Mouse (Mus musculus) MEL (cell line): ENCODE measurements around the gene Fgfr2.

Experiments used
- CTCF ChIP-seq, 3 experiments: IDR thresholded peaks in 2 of 3; conservative IDR thresholded peaks in 1 of 3; 2 replicates each; pipeline ENCODE4 v1.5.1; 2011 to 2012; ENCODE audit warnings: low read length in 3 of 3, low read depth in 2 of 3, mild to moderate bottlenecking in 2 of 3, improper control_type of control experiment in 1 of 3, inconsistent platforms in 1 of 3, mixed read lengths in 1 of 3, moderate library complexity in 1 of 3; ENCODE audit not compliant: control insufficient read depth in 1 of 3, insufficient read depth in 1 of 3, poor library complexity in 1 of 3, severe bottlenecking in 1 of 3
- MXI1 ChIP-seq: IDR thresholded peaks from 2 replicates; pipeline ENCODE4 v1.6.1; 2011; ENCODE audit warnings: mild to moderate bottlenecking, low read depth, low read length, improper control_type of control experiment
- POLR2A ChIP-seq, 2 experiments: IDR thresholded peaks; 2 replicates each; pipeline ENCODE4 v1.6.1; 2011 to 2012; ENCODE audit warnings: low read length in 2 of 2, mild to moderate bottlenecking in 2 of 2, control low read depth in 1 of 2, improper control_type of control experiment in 1 of 2, low read depth in 1 of 2, moderate library complexity in 1 of 2; ENCODE audit not compliant: control insufficient read depth in 1 of 2, insufficient read depth in 1 of 2, poor library complexity in 1 of 2
- POLR2AphosphoS2 ChIP-seq: IDR thresholded peaks from 2 replicates; pipeline ENCODE4 v1.6.1; 2011; ENCODE audit warnings: low read length, improper control_type of control experiment
- SIN3A ChIP-seq: IDR thresholded peaks from 2 replicates; pipeline ENCODE4 v1.6.1; 2012; ENCODE audit warnings: low read length, improper control_type of control experiment, inconsistent platforms
- SMC3 ChIP-seq: IDR thresholded peaks from 2 replicates; pipeline ENCODE4 v1.6.1; 2011; ENCODE audit warnings: low read depth, low read length, improper control_type of control experiment
- ZNF384 ChIP-seq: IDR thresholded peaks from 2 replicates; pipeline ENCODE4 v1.6.1; 2012; ENCODE audit warnings: low read depth, mild to moderate bottlenecking, inconsistent platforms, low read length, improper control_type of control experiment

GRCm38 (mm10) chr7:130764160-130764559 lies 2359.0 kb downstream of the Fgfr2 start:
- no peak for TF ChIP-seq CTCF (IDR thresholded peaks at IDR 0.05 in 2 of 3, conservative IDR thresholded peaks at IDR 0.05 in 1 of 3; ENCODE audit: control insufficient read depth in 1 of 3, insufficient read depth in 1 of 3, low read depth in 2 of 3, low read length in 3 of 3, poor library complexity in 1 of 3, severe bottlenecking in 1 of 3)
- TF ChIP-seq SIN3A, result no peak
- TF ChIP-seq SMC3, result no peak
- TF ChIP-seq ZNF384, result no peak
- TF ChIP-seq MXI1, result no peak
- TF ChIP-seq POLR2A (IDR thresholded peaks at IDR 0.05; ENCODE audit: control insufficient read depth in 1 of 2, insufficient read depth in 1 of 2, low read depth in 1 of 2, low read length in 2 of 2, poor library complexity in 1 of 2), result no peak
- TF ChIP-seq POLR2AphosphoS2, result no peak
